Mouse (Mus musculus) heart, postnatal 10 days (tissue): Measurements from ENCODE around the gene Ergic1. TPM values are rescaled to one million over a fixed set of nuclear protein-coding genes. Genes with fewer than 3 reads are reported as not detected.

Source experiments
- DNase-seq, 2 experiments: peaks; one replicate each; pipeline ENCODE4 v3.0.0; 2021
- intact Hi-C: fragments of 180-260 bp; cut with DNase I; formaldehyde crosslinking; loops from one replicate; pipeline ENCODE4 v1.15.1; 2025
- total RNA-seq, 2 experiments: library from RNA; stranded (reverse); gene quantifications; 2 replicates each; pipeline ENCODE4 v1.2.3; 2021

The Ergic1 gene
- total RNA-seq, 2 experiments from 2014 or later = 84.4 to 87.8 TPM

DNA sequence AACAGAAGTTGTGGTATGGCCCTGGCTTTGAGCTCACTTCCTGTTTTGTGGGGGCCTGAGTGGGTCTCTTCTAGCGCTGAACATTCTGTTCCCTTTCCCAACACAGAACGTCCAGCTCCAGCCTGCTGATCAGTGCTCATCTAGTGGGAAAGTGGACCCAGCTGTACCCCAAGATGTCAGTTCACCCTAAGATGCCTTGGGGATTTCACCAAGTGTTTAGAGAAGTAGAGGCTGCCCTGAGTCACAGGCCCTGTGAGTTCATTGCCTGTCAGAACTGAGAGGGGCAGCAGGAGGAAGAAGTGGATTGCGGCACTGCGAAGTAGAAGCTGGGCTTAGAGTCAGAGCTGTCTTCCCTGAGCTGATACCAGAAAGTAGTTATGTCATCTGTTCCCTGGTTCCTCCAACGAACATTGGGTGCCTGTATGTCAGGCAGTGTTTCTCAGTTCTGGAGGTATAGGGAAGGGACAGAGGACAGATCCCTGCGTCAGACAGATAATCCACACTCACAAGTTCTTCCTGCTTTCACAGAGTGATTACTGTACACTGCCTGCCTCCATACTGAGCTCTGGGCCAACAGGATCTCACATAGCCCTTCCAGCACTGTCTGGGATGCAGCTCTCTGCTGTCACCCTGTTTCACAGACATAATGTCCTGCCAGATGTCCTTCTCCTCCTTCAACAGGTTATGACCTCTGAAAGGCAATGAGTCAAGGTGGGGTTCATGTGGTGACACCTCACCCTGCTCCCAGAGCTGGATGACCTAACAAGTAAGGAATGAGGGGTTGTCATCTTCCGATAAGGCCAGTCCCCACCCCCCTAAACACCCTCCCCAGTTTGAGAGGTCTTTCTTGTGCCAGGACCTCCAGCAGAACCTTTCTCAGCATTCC lies 25.8 kb upstream of the Ergic1 start:
- intact Hi-C loops = no loop called here
- DNase-seq = no peak

DNA sequence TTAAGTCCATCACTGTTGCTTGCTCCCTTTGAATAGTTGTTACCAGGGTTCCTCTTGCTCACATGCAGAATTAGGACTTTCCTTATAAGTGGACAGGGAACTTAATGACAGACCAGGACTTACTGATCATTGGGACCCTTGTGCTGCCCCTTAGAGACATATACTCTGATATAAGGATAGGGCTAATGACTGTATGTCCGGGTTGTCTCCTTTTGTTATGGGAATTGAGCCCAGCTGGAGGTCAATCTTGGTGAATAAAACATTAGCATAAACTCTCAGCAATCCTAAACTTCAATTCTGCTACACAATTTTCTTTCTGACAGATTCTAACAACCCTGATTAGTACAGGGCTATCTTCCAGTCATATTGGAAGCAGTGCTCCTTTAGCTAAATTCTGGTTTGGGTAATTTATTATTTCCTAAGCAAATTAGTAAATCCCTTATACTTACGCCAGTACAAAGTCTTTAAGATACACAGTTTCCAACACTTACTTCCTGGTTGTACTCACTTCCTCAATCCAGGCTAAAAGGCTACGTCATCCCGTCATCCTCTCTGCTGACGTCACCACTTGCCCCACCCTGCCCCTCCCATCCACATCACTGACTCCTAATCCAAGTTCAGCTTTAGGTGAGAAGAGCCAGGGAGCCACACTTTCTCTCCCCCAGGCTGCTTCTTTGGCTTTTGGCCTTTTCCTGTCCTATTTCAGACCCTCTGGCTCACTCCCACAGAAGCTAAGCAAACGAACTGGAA lies 23.4 kb upstream of the Ergic1 start:
- intact Hi-C loops = no loop called here
- DNase-seq = no peak

- intact Hi-C loops = no loop called here
Observed at GRCm38 (mm10) chr17:26540083-26540482, 21.2 kb upstream of the Ergic1 start.

GRCm38 (mm10) chr17:26544319-26544963 lies 16.8 kb upstream of the Ergic1 start:
- intact Hi-C loops = no loop called here
- DNase-seq = no peak

More at GRCm38 (mm10) chr17:26540083-26540482, 21.2 kb upstream of the Ergic1 start:
- DNase-seq = no peak

DNA sequence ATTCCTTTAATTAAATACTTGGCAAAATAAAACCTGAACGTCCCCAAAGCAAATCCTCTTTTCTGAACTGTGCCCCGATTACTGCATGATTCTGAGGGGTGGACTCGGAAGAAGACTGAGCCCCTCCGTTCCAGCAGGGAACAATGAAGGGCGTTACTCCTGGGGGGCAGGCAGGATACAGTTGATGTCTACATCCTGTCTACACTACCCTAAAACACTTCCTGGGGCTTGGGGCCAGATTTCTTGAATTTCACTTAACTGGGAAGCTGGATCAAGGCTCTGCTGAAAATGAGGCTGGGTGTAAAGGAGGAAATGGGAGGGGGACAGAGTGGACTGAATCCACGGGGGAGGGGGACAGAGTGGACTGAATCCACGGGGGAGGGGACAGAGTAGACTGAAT lies 13.5 kb upstream of the Ergic1 start:
- peak; percentile 79 to 84 for DNase-seq
- intact Hi-C loops = loop anchor here (2.0 to 5.0 kb wide), 2 partner anchors 35 to 39 kb away; no protein-coding TSS in a partner anchor

- intact Hi-C loops = loop anchor here (5.0 kb wide), 1 partner anchor 34 kb away; no protein-coding TSS in a partner anchor
- no peak for DNase-seq
Observed at GRCm38 (mm10) chr17:26548566-26548965, 12.7 kb upstream of the Ergic1 start.

GRCm38 (mm10) chr17:26549148-26549809 lies 12.0 kb upstream of the Ergic1 start:
- DNase-seq = no peak
- intact Hi-C loops = loop anchor here (5.0 kb wide), 1 partner anchor 33 kb away; no protein-coding TSS in a partner anchor

DNA sequence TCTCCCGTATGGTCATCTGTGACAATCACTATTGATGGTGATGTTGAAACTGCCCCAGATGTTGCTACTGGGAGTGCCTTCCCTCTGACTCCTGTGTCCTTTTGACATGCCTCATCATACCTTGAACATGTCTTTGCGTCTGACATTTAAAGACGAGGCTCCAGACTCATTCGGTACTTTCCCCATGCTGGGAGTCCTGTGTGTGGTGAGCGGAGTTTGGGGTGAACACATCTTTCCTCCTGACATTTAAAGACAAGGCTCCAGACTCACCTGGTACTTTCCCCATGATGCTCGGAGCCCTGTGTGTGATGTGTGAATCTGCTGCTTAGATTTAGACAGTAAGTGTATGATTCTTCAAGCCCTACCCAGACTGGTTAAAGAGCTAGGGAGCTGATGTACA lies 10.2 kb upstream of the Ergic1 start:
- no peak for DNase-seq
- intact Hi-C loops = no loop called here

DNA sequence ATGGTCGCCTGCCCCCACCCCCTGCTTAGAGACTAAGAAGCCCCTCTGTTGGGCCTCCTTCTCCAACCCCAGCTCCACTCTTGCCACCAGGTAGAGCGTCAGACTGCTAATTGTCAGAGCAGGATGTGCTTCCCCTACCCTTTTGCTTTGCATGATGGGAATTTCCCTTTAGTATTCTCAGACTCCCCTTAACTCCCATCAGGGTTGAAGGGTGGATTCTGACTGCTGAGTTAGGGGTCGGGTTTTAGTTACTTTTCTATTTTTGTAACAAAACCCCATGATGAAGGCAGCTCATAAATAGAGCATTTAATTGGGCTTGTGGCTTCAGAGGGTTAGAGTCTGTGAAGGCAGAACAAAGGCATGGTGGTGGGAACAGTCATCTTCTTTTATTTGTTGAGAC lies 8.3 kb upstream of the Ergic1 start:
- intact Hi-C loops = no loop called here
- no peak for DNase-seq

DNA sequence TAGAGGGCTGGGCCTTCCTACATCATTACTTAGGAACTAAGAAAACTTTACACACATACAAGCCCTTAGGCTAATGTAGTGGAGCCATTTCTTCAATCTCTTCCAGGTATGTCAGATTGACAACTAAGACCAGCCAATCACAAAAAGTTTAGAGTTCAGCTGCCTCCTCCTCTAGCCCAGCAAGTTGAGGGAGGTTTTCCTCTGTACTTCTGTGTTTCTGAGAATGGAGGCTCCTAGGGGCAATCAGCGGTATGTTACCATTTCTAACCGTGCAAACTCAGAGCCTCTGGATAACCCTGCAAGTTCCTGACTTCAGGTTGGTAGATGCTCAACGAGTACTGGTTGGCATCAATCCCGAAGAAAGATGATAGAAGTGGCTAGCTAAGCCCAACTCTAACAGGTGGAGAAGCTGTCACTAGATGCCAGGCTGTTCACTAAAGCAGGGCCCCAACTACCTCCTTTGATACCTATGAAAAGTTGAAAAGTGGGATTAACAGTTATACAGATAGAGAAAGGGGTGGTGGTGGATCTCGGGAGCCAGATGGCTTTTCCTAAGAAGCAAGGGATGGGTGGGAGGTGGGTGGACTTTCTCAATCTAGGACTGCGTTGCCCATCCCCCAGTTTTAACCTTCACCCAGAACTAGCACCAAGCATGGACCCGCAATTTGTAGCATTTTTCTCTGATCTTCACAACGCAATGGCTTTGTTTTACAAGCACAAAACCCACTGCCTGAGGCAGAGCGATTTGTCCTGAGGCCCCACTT lies 581 bp upstream of the Ergic1 start:
- no peak for DNase-seq
- intact Hi-C loops = no loop called here

DNA sequence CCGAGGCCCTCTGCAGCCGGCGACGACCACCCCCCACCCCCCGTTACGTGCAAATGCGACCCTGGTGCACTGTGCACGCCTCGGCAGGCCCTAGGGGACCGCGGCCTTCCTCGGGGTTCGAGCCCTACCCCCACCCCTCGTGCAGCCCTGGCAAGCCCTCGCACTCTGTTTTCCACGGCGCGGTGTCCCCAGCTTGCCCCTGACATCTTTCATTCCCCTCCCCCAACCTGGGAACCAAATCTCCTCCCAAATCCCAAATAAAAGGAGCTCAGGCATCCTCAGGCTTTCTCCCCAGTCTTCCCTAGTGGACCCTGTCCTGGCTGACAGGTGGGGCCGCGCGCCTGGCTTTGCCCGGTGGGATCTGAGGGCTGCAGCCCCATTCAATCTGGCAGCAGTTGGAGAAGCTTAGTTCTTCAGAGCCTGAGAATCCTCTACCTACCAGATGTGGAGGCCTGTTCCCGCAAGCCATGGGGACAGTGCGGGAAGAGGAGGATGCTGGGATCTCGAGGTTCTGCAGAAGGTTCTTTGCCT lies 427 bp downstream of the Ergic1 start, which contains the start of gene Dusp1:
Gene Dusp1 (minus strand): TSS at position 478 of the 531 bp plus-strand sequence.
- intact Hi-C loops = no loop called here
- DNase-seq = peak in 1 of 2 experiments; percentile 54

GRCm38 (mm10) chr17:26562292-26562691 lies 1.0 kb downstream of the Ergic1 start:
- DNase-seq = no peak
- intact Hi-C loops = no loop called here

DNA sequence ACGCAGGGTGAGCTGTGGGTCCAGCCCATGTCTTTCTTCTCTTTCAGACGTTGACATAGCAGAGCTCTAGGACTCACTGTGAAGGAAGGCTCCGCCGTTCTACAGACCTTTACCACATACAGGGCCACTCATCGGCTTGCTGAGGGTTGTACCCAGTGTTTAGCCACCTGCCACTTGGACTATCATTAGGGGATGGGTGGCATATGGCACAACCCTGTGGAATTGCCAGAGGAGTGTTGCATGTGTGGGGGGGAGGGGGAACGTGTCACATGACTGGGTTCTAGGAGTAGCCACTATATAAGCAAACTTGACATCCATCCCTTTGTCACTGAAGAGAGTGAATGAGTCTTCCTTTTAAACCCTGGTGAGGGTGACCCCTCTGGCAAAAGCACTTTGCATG lies 2.2 kb downstream of the Ergic1 start:
- intact Hi-C loops = no loop called here
- DNase-seq = no peak

- intact Hi-C loops = no loop called here
- no peak for DNase-seq
Observed at GRCm38 (mm10) chr17:26564439-26564838, 3.1 kb downstream of the Ergic1 start.

DNA sequence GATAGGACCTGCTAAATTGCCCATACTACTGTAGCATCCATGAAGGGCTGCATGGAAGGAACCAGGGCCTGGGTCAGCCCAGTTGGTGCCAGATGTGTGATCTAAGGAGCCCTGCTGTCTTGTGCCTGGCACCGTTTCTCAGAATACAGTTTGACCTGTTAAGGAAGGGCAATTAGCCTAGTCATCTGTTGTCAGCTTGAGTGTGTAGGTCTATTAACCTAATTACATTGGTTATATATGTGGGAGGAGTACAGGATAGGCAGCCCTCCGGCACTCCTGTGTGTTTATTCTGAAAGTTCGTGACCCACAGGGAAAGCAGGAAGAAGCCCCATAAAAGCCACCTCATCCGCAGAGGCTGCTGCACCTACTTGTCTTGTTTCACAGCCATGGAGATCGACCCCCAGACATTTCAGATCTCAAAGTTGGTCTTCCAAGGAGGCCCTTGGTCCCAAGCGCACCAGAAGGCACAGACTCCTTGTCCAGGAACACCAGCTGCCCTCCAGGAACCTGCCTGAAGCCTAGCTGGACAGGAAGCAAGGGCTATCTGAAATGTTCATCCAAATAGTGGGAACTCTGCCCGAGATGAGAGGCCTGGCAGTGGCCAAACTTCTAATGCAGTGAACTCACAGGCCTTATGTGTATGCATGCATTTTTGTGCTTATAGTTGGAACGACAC lies 6.0 kb downstream of the Ergic1 start:
- DNase-seq = no peak
- intact Hi-C loops = no loop called here

DNA sequence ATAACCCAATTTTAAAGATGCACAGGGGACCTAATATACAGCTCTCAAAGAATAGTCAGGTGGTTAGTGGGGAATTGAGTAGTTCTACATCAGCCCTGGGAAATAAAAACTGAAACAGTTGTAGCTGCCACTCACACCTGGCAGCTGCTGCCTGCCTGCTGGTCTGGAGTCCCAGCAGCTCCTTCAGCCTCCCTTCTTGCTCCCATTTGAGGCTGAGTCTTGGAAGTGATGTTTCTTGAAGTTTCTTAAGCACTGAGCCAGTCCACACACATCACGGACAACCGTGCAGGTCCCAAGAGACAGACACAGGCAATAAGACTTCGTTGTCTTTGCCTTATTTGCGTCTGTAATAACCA lies 6.5 kb downstream of the Ergic1 start:
- intact Hi-C loops = no loop called here

DNA sequence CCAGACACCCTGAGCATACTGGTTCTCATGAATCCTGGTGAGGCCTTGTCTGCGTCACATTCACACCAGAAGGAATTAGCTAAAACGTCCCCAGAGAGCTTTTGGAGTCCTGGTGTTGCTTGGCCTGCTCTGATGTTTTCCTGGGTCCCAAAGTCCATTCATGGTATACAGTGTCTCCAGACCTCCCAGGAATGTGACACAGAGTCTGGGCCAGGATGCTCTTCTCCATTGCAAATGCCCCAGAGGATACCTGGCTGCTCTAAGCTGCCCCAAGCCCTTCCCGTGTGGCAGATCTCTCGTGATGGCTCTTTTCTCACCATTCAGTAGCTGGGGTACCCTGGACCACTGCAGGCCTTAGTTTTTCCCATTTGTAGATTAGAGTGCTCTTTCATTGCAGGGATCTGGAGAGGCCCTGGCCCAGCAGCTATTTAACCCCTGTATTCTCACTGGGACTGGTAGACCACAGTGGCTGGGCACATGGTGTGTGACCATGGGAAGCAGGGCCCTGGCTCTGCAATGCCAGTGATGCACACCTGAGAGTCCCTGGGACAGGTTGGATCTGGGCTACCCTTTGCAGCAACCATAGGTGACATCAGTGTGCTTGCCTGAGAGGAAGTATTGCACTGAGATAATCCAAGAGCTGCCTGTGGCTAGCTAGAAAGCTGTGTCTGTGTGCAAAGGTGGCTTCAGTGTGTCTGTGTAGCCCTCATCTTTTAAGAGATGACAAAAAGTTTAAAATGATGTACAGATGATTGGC lies 8.5 kb downstream of the Ergic1 start:
- no peak for DNase-seq
- intact Hi-C loops = no loop called here

More for the DNA sequence above, 6.5 kb downstream of the Ergic1 start:
- DNase-seq = no peak

DNA sequence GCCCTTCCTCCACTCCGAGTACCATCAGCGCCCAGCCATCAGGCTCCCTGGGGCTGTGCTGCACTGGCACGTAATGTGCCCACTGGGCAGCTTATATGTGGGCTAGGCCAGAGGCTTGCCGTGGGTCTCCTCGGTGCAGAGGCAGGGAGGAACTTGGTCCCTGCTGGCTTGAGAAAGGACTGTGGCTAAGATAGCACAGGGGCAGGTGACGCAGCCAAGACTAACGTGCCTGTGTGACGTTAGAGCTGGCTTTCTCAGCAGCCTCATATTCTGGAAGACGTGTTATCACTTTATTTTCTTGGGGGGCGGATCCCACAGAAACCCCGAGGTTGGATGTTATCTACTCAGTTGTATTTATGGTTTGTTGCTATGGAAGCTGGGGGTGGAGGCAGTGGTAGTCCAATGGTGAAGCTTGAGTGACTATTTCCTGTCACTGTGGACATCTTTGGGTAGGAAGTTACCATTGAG lies 9.4 kb downstream of the Ergic1 start:
- DNase-seq = no peak
- intact Hi-C loops = no loop called here
